Mouse (Mus musculus) myocyte (in vitro differentiated cells): ENCODE measurements around the gene Kcnj11.

ENCODE experiments used
- CEBPB ChIP-seq: IDR thresholded peaks from 2 replicates; pipeline ENCODE4 v1.6.1; 2011; ENCODE audit warnings: mild to moderate bottlenecking, moderate library complexity; ENCODE audit not compliant: poor library complexity, insufficient read depth, severe bottlenecking
- E2F4 ChIP-seq: IDR thresholded peaks from one replicate; pipeline ENCODE4 v1.6.1; 2011; ENCODE audit warnings: mild to moderate bottlenecking, control low read depth, moderate library complexity; ENCODE audit not compliant: insufficient read depth
- MAX ChIP-seq: IDR thresholded peaks from one replicate; pipeline ENCODE4 v1.6.1; 2011; ENCODE audit warnings: low read depth, mild to moderate bottlenecking, control low read depth
- MYOG ChIP-seq, 3 experiments: IDR thresholded peaks; one replicate each; pipeline ENCODE4 v1.6.1; 2011; ENCODE audit warnings: control low read depth in 2 of 3, low read depth in 2 of 3, mild to moderate bottlenecking in 2 of 3; ENCODE audit not compliant: insufficient read length in 2 of 3, control insufficient read depth in 1 of 3, insufficient read depth in 1 of 3
- POLR2A ChIP-seq: IDR thresholded peaks from one replicate; pipeline ENCODE4 v1.6.1; 2011; ENCODE audit warnings: low read depth, mild to moderate bottlenecking, control low read depth, moderate library complexity; ENCODE audit not compliant: insufficient read length
- REST ChIP-seq: IDR thresholded peaks from one replicate; pipeline ENCODE4 v1.6.1; 2011; ENCODE audit warnings: mild to moderate bottlenecking, control low read depth, moderate library complexity; ENCODE audit not compliant: insufficient read depth, insufficient read length
- TCF12 ChIP-seq: IDR thresholded peaks from one replicate; pipeline ENCODE4 v1.6.1; 2011; ENCODE audit warnings: mild to moderate bottlenecking, control low read depth; ENCODE audit not compliant: poor library complexity, insufficient read depth, severe bottlenecking
- USF1 ChIP-seq: IDR thresholded peaks from one replicate; pipeline ENCODE4 v1.6.1; 2011; ENCODE audit warnings: low read depth, mild to moderate bottlenecking, control low read depth, moderate library complexity

- no peak for TF ChIP-seq REST
- no peak for TF ChIP-seq E2F4
- no peak for TF ChIP-seq POLR2A
- no peak for TF ChIP-seq USF1
- TF ChIP-seq MAX = no peak
- no peak for TF ChIP-seq TCF12
- no peak for TF ChIP-seq CEBPB
- TF ChIP-seq MYOG (IDR thresholded peaks at IDR 0.05; ENCODE audit: control insufficient read depth in 1 of 3, insufficient read depth in 1 of 3, insufficient read length in 2 of 3, low read depth in 2 of 3) = no peak
Observed at GRCm38 (mm10) chr7:46116118-46116581, 15.6 kb upstream of the Kcnj11 start.
